Mouse (Mus musculus) brain, embryonic 18.5 days (tissue): ENCODE data around the gene Zfp956.

Experiments used
- DNase-seq: peaks from one replicate; pipeline ENCODE4 v3.0.0-alpha.2; 2012; ENCODE audit warnings: low read depth, low spot score

Zfp956 gene

DNA sequence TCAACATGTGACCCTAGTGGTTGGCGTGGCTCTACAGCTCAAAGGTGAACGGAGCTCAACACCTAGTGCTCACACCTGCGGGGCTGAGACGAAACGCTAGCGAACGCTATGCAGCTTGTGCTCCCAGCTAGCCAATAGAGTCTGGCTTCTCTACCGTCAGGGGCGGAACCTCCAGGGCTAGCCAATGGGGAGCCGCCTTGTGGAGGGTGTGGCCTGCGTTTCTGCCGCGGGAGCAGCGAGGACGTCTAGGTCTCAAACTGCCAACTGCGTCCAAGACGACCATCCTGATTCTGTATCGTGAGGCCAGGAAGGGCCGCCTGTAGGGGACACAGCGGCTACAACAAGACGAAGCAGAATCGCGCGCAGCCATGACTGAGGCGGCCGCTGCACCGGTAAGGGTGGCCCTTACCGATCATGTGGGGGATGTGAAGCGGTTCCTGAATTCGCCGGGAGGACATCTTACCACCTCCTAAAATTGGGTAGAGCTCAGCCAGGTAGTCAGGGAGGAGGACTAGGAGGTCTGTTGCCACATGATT is at the start of gene Zfp956:
TSS of gene Zfp956 (plus strand) at position 200 of the 536 bp plus-strand sequence.
- DNase-seq: peak; percentile 84

DNA sequence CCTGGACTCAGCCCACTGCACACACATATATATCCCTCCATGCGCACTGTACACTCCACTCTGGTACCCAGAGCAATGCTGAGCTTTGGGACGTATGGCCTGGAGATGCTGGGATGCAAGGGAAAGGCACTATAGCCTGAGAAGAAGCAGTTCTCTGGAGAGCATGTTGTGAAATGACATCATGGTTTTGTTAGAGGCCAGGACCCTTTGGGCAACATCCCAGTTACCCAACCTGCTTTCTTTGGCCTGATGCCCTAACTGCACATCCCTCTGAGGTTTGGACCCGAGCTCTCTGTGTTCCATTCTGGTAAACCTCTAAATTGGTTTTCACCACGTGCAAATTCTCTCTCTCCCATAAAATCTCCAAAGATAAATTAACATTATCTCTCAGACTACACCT is 49.6 kb upstream of the Zfp956 start:
- DNase-seq: no peak

- no peak for DNase-seq
Measured at GRCm38 (mm10) chr6:47904361-47904760, 48.8 kb upstream of the Zfp956 start.

DNA sequence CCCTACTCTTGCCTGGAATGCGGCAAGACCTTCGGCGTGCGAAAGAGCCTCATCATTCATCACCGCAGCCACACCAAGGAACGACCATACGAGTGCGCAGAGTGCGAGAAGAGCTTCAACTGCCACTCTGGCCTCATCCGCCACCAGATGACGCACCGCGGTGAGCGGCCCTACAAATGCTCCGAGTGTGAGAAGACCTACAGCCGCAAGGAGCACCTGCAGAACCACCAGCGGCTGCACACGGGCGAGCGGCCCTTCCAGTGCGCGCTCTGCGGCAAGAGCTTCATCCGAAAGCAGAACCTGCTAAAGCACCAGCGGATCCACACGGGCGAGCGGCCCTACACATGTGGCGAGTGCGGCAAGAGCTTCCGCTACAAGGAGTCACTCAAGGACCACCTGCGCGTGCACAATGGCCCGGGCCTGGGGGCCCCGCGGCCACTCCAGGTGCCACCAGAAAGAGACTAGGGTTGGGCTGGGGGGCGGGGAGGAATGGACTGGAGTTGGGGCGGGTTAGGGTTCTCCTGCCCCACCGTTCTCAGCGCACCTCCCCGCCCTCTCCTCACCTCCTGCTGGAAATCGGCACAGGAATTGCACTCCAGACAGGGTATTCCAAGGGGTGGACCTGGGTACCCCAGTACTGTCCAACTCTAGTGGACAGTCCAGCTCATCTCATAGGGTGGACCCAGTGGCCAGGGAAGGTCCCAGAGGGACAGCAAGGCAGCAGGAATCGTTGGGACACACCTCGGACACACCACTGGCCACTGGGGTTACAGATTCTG is 48.1 kb upstream of the Zfp956 start:
- no peak for DNase-seq

GRCm38 (mm10) chr6:47906326-47906725 is 46.9 kb upstream of the Zfp956 start:
- no peak for DNase-seq

DNA sequence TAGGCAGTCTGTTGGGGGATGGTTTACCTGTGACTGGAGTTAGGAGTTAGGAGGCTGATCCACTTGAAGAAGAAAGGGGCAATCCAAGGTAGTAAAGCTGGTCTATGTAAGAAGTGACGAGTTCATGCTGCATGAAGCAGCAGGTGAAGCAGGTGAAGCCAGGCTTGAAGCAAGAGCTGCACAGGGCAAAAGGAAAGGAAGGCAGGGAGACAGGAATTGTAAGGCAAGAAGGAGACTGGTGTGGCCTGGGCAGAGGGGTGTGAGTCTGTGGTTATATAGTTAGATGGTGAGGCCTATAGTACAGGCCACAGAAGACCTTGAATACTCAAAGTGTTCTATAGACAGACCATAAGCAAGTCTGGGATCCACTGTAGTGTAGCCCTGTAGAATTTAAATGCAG is 44.2 kb upstream of the Zfp956 start:
- DNase-seq: no peak

- DNase-seq: no peak
Measured at GRCm38 (mm10) chr6:47911650-47912049, 41.5 kb upstream of the Zfp956 start.

GRCm38 (mm10) chr6:47912991-47913390 is 40.2 kb upstream of the Zfp956 start:
- no peak for DNase-seq

- no peak for DNase-seq
Measured at GRCm38 (mm10) chr6:47917051-47917450, 36.1 kb upstream of the Zfp956 start.

GRCm38 (mm10) chr6:47918768-47919274 is 34.4 kb upstream of the Zfp956 start:
- DNase-seq: no peak

- DNase-seq: no peak
Measured at GRCm38 (mm10) chr6:47919646-47920446, 33.3 kb upstream of the Zfp956 start.

DNA sequence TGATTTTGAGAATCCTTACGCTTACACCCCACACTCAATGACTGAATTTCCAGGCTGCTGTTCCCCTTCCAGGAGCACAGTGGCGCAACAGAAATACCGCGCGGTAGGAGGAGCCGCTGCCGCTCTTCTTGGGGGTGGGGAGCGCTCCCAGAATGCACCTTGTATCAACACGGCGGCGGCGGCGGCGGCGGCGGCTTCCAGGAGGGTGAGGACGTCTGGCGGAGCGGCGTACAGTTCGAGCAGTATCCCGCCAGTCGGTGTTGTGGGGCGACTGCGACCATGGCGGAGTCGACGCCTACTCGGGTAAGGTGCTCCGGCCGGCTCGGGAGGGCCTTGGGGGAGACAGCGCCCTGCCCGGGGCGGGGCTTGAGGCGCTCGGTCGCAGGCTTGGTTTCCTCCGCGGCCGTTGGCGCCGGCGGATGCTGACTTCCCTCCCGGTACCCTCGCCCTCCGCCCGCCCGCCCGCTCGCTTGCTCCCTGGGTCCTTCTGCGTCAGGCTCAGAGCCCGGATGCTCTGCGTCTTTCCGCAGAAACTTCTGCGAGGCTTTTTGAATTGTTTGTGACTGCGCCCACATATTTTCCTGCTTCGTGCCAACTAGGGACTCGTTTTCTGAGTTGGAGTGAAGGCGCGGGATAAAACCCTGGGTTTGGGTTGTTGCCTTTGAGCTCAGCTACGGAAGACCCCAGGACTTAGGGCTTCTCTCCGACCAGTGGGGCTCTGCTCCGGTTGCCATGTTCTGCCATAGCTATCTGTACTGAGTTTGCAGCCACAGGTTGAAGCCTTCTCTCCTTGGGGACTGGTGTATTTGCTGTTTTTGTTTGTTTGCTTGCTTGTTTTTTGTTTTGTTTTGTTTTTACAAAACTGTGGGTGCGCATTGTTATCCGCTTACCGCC is 32.5 kb upstream of the Zfp956 start, which contains the start of gene Zfp212:
TSS of gene Zfp212 (plus strand) at position 30 of the 894 bp plus-strand sequence.
- peak; percentile 87 for DNase-seq

GRCm38 (mm10) chr6:47942461-47942860 is 10.7 kb upstream of the Zfp956 start:
- DNase-seq: no peak

DNA sequence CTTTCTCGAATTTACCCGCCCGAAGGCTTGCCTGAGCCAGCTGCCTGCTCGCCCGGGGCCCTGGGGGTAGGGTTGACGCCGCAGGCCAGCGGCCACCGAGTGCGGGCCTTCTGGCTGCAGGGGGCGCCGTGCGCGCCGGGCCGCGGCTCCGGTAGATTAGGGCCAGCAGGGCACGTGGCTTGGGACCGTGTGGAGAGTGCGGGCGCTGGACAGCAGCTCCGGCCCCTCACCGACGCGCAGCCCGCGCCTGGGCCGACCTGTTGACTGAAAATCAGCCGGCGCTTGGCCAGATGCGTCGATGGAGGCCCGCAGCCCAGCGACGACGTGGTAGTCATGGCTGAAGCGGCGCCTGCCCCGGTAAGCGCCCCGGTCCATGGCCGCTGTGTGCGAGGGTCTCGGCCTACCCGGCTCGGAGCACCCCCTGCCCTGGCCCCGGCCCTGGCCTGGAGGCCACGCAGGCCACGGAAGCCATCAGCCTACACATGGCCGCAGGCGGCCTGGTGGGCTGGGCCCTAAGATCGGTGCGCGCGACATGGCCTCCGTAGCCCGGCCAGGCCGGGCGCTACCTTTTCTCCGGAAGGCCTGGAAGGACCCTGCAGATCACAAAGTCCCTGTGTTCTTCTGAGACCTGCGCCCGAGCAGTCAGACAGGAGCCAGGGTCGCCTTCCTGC is 10.0 kb upstream of the Zfp956 start:
- no peak for DNase-seq

DNA sequence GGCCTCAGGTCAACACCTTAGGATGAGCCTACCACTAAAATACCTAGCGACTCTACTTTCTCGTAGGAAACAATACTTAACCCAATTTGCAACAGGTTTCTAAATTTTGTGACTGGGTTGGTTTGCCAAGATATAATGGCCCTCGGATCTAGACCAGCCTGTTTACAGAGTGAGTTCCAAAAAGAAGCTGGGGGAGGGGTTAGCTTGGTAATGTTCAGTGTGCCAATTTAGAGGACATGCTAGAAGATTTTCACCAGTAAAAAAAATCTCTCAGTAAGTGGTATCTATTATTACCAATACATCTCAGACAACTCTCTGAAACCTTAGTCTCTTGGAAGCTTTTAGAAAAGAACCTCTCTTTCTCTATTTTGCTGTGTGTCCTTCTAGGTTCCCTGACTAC is 9.5 kb upstream of the Zfp956 start:
- DNase-seq: no peak

DNA sequence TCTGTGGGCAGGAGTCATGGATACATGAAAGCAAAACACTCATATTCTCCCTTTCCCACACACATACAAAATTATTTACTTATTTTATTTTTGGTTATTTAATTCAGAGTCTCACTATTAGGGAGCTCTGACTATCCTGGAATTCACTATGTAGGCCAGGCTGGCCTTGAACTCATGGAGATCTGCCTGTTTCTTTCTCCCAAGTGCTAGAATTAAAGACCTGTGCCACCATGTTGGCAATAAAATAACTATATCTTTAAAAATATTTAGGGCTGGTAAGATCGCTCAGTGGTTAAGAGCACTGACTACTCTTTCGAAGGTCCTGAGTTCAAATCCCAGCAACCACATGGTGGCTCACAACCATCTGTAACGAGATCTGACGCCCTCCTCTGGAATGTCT is 5.8 kb upstream of the Zfp956 start:
- no peak for DNase-seq

DNA sequence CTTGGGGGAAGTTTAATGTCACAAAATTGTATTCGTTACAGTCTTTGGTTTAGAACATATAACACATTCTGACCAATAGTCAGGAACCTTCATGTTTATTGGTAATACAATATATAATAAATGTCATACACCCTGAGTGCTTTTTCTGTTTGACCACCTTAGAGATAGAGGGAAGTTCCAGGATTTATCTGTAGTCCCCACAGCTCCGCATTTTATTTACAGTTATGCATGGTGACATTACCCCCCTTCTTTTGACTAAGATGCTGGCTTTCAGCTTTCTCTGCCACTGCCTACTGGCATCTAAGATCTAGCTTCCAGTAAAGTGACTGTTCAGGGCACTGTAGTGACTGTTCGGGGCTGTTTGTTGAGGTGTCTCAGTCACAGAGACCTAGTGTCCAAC is 1.2 kb downstream of the Zfp956 start:
- no peak for DNase-seq

DNA sequence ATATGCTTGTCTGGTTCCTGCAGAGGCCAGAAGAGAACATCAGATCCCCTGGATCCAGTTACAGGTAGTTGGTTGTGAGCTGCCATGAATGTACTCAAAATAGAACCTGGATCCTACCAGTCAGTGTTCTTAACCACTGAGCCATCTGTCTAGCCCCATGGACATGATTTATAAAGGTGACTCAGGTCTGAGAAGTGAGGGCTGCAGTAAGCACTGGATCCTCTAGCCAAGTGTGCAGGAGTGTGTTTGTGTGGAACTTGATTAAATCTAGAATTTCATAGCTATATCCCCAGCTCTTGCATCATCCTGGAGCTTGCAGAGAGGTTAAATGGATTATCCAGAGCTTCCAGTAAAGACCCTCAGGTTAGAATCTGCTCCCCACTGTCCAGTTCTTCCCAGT is 4.6 kb downstream of the Zfp956 start:
- no peak for DNase-seq

- DNase-seq: no peak
Measured at GRCm38 (mm10) chr6:47960685-47961421, 7.7 kb downstream of the Zfp956 start.

GRCm38 (mm10) chr6:47963051-47963450 is 9.9 kb downstream of the Zfp956 start:
- no peak for DNase-seq
